Mouse (Mus musculus): ENCODE data around the gene Cyp2d22. TPM values are rescaled to one million over a fixed set of nuclear protein-coding genes. Genes with fewer than 3 reads are reported as not detected.
A peak's percentile ranks its signal among the peaks of the same experiment; 100 is the strongest.
"Not testable (repeated sequence)": the region's sequence is repeated elsewhere in the genome, so short reads cannot be mapped to it uniquely, and the experiment has no call there.

Gene Cyp2d22
- polyA plus RNA-seq (2015; fragmentation: Nextera tagmentation; extraction: Ambion mirVana), result 1.8 and 2.7 TPM in 2 replicates

- peak; percentile 44 for DNase-seq (ENCODE audit: low spot score)
Measured at GRCm38 (mm10) chr15:82379871-82380713, at the start of gene Cyp2d22. Gene Cyp2d22, minus strand, starts transcription at chr15:82380260.

GRCm38 (mm10) chr15:82423471-82423870 lies 43.4 kb upstream of the Cyp2d22 start:
- DNase-seq (ENCODE audit: low spot score), result no peak

- DNase-seq (ENCODE audit: low spot score), result no peak
Measured at GRCm38 (mm10) chr15:82422935-82423334, 42.9 kb upstream of the Cyp2d22 start.

GRCm38 (mm10) chr15:82418616-82419015 lies 38.6 kb upstream of the Cyp2d22 start:
- no peak for DNase-seq (ENCODE audit: low spot score)

GRCm38 (mm10) chr15:82416797-82417789 lies 37.0 kb upstream of the Cyp2d22 start:
- DNase-seq (ENCODE audit: low spot score), result peak; percentile 70

- DNase-seq (ENCODE audit: low spot score), result no peak
Measured at GRCm38 (mm10) chr15:82407536-82407935, 27.5 kb upstream of the Cyp2d22 start.

GRCm38 (mm10) chr15:82406981-82407380 lies 26.9 kb upstream of the Cyp2d22 start, which contains the start of gene Cyp2d10:
Gene Cyp2d10, minus strand, starts transcription at chr15:82407195.
- no peak for DNase-seq (ENCODE audit: low spot score)

- DNase-seq (ENCODE audit: low spot score), result no peak
Measured at GRCm38 (mm10) chr15:82404163-82404562, 24.1 kb upstream of the Cyp2d22 start.

GRCm38 (mm10) chr15:82403606-82404005 lies 23.5 kb upstream of the Cyp2d22 start:
- DNase-seq (ENCODE audit: low spot score), result no peak

GRCm38 (mm10) chr15:82402741-82403140 lies 22.7 kb upstream of the Cyp2d22 start:
- DNase-seq (ENCODE audit: low spot score), result no peak

GRCm38 (mm10) chr15:82402106-82402505 lies 22.0 kb upstream of the Cyp2d22 start:
- no peak for DNase-seq (ENCODE audit: low spot score)

GRCm38 (mm10) chr15:82401516-82401915 lies 21.5 kb upstream of the Cyp2d22 start:
- no peak for DNase-seq (ENCODE audit: low spot score)

- DNase-seq (ENCODE audit: low spot score), result not testable (repeated sequence)
Measured at GRCm38 (mm10) chr15:82395955-82396354, 15.9 kb upstream of the Cyp2d22 start.

GRCm38 (mm10) chr15:82393922-82394321 lies 13.9 kb upstream of the Cyp2d22 start, which contains the start of gene Cyp2d11:
Gene Cyp2d11, minus strand, starts transcription at chr15:82394022.
- DNase-seq (ENCODE audit: low spot score), result not testable (repeated sequence)

GRCm38 (mm10) chr15:82389916-82390315 lies 9.9 kb upstream of the Cyp2d22 start:
- not testable (repeated sequence) for DNase-seq (ENCODE audit: low spot score)

GRCm38 (mm10) chr15:82385729-82386128 lies 5.7 kb upstream of the Cyp2d22 start:
- no peak for DNase-seq (ENCODE audit: low spot score)

- no peak for DNase-seq (ENCODE audit: low spot score)
Measured at GRCm38 (mm10) chr15:82382441-82382840, 2.4 kb upstream of the Cyp2d22 start.

- DNase-seq (ENCODE audit: low spot score), result no peak
Measured at GRCm38 (mm10) chr15:82380714-82381062, 628 bp upstream of the Cyp2d22 start.

GRCm38 (mm10) chr15:82379511-82379870 lies 569 bp downstream of the Cyp2d22 start:
- DNase-seq (ENCODE audit: low spot score), result no peak

- DNase-seq (ENCODE audit: low spot score), result no peak
Measured at GRCm38 (mm10) chr15:82378261-82379180, 1.5 kb downstream of the Cyp2d22 start.

GRCm38 (mm10) chr15:82377701-82378100 lies 2.4 kb downstream of the Cyp2d22 start:
- no peak for DNase-seq (ENCODE audit: low spot score)
